Mouse (Mus musculus) Muller cell, postnatal 12 days (primary cell): ENCODE measurements around the gene Nfxl1.

Source experiments
- DNase-seq: peaks from one replicate; pipeline ENCODE4 v3.0.0-alpha.2; 2015; ENCODE audit errors: inconsistent ontology term

Gene Nfxl1

DNA sequence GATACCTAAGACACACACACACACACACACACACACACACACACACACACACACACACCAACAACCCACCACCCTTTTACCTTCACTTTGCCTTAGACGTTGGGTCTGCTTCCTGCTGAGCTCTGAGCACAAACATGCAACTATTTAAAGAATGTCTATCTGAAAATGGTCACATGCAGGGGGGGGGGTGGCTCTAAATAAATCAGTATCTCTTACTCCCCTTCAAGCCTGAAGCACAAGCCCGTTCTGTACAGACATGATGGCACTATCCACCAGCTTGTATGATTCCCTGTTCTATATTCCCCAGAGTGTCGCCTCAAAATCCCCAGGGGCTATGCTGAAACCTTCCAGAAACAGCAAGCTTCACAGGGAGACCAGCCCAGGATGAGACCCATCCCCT lies 57.7 kb downstream of the Nfxl1 start:
- no peak for DNase-seq

DNA sequence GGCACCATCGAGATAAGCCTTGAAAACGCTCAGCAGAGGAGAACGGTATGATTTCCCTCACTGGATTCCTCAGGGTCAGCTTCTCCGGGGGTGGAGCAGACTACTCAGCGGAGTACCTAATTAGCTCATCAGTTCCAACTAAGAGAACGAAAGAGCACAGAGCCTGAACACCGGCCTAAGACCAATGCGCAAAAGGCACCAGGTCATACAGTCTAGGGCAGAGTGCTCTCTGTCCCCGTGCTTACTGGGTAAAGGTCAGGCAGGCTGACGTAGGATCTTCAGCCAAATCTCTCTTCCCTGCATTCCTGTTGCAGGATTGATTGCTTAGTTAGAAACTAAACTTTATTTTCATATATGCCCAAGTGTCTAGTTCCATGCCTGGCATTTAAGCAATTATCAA lies 61.2 kb downstream of the Nfxl1 start:
- DNase-seq, result no peak

DNA sequence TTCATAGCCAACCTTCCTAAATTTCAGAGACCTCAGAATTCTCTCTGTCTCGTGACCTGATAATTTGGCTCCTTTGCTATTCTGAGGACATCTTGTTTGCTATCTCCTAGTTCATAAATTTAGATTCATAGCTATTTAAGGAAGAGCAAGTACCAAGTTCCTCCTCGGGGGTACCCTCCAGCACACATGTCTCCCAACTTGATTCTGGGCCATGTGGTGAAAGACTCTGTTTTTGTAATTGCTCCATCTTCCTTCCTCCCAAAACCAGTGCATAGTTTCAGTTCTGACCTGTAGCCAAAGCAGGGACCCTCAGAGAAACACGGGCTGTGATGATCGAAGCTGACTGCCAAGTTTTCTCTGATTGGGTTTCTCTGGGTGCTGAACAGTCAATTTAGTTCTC lies 62.7 kb downstream of the Nfxl1 start:
- no peak for DNase-seq

DNA sequence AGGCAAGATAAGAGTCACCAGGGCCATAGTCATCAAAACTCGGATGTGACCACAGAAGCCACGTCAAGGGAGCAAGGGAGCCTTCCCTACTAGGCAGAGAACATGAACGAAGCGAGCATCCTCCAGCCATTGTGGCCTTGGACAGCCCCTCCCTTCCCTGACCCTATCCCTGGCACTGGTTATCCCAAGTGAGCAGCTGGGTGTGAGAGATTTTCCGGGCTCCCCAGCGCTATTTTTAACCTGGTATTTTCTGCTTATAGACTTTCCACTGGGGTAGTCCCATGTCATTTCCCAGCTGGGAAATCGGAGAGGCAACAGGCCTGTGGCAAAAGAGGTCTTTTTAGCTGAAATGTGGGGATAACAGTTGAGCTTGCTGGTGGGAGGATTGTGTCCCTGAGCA lies 65.6 kb downstream of the Nfxl1 start:
- no peak for DNase-seq

DNA sequence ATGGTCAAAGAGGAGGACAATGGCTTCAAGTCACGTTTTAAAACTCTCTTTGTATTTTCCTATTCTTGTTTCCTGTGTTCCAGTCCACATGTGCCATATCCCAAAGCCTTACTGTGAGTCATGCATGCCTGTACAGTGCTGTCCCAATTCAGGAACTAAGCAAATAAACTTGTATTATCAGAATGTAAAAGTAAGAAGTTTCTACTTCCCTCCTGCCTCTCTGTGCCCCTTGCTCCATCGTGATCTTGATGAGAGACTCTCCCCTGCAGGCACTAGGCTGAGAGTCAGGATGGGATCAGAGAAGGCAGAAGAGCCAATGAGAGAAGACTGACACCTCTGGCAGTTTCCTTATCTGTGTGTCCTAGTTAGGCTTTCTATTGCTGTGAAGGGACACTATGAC lies 68.3 kb downstream of the Nfxl1 start:
- no peak for DNase-seq

DNA sequence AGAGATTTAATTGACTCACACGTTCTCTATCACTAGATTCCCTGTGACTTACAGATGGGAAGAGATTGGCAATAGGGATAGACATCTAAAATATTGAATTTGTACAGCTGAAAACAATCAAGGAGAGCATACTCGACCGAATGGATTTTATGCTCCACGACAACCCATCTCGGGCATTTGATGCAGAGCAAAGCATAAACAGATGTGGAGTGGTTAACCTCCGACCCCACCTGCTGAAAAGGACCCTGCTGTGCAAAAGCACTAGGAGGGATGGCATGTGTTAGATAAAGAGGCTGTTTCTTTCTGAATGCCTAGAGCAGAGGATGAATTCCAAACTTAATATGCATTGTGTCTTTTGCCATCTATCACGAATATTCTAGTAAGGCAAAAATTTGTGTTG lies 79.0 kb downstream of the Nfxl1 start:
- no peak for DNase-seq

DNA sequence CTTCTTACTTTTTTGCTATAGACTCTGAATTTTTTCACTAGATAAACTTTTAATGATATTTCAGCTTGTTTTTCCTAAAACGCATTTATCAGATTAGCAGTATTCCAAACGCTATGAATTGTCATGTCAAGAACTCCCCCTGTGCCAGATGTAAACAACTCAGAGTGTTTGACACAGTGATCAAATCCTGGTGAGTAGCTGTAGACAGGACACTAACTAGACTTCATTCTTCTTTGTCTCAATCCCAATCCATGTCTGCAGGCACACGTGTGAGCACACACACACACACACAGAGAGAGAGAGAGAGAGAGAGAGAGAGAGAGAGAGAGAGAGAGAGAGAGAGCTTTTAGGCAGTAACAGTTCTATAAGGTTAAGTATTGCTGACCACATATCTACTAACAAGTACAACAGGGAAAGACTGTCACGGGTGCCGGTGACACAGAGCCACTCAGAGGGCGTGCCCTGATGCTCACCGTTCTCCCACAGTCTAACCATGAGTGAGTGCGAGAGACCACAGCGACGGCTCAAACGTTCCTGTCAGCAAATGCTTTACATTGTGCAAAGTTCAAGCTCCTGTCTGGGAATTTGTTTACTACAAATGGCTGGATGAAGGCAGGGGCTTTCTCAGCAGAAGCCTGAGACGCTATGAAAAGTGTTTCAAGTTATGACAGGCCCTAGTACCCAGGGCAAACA lies 87.0 kb downstream of the Nfxl1 start:
- no peak for DNase-seq

DNA sequence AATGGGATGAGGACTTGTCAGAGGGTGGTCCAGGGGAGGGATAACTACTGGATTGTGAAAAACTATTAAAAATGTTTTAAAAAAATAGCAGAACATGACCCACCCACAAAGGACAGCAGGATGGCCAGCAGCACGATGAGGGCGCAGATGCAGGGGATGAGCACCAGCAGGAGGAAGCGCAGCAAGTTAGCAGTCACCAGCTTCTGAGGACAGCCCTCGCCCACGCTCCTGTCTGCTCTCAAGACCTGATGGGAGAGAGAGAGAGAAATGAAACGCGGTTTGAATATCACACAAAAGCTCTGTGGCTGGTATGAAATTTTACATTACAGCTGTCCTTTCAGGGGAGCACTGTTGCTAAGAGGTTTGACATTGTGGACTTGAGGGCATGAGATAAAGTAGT lies 87.7 kb downstream of the Nfxl1 start:
- DNase-seq, result no peak

DNA sequence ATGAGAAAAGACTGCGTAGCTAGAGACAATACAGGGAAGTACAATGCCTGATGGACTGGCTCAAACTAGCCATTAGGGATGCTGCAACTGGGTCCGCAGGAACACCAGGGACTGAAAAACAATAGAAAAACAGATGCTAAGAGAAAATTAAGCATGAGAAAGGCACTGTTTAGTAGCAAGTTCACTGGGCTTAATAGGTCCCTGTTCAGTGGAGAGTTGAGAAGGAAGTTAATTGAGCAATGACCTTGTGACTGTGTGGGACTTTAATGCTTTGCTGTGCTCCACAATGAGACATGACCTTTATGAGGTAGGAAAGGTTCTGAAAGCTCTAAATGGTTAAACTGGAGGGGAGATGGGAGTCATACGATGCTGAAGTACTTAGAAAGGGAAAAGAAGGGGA lies 94.6 kb downstream of the Nfxl1 start:
- DNase-seq, result no peak
